Mouse (Mus musculus) megakaryocyte, embryonic 14.5 days (primary cell): ENCODE results near the gene Pou6f1.

Source experiments
- FLI1 ChIP-seq: IDR thresholded peaks from 2 replicates; pipeline ENCODE4 v1.6.1; 2012; ENCODE audit warnings: low read length, inconsistent platforms, mixed read lengths
- GATA1 ChIP-seq: IDR thresholded peaks from 3 replicates; pipeline ENCODE4 v1.6.1; 2012; ENCODE audit warnings: mixed read lengths, low read length, inconsistent platforms, borderline replicate concordance

GRCm38 (mm10) chr15:100631454-100632170 is 31.8 kb upstream of the Pou6f1 start:
- no peak for TF ChIP-seq GATA1
- no peak for TF ChIP-seq FLI1
